Mouse (Mus musculus) ES-Bruce4 (cell line): ENCODE data around the gene Pofut1.

Experiments used
- CTCF ChIP-seq: IDR thresholded peaks from one replicate; pipeline ENCODE4 v1.8.1; 2011; ENCODE audit warnings: low read depth, low read length
- POLR2A ChIP-seq: IDR thresholded peaks from one replicate; pipeline ENCODE4 v1.8.1; 2011; ENCODE audit warnings: low read length; ENCODE audit not compliant: insufficient read depth

DNA sequence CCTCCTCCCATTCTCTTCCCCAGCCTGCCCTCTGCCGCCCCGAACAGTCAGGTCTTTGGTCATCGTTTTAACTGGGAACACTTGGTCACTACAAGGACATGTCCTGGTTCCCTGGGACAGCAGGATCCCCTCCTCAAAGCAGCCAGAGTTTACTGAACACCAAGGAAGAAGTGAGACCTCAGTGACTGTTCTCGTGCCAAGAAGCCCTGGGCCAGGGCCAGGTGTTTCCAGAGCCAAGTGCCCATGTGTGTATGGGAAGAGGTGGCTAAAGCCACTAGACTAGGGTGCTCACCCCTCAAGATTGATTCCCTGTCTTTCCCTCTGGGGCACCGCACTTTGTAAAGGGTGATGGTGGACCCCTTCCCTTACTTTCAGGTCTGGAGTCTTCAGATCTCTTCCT, 32.0 kb upstream of the Pofut1 start:
- TF ChIP-seq CTCF, result no peak
- TF ChIP-seq POLR2A, result no peak
